Mouse (Mus musculus): Measurements from ENCODE around the gene Cyp4f39.
"Not testable (repeated sequence)": the region's sequence is repeated elsewhere in the genome, so short reads cannot be mapped to it uniquely, and the experiment has no call there.

Gene Cyp4f39

DNA sequence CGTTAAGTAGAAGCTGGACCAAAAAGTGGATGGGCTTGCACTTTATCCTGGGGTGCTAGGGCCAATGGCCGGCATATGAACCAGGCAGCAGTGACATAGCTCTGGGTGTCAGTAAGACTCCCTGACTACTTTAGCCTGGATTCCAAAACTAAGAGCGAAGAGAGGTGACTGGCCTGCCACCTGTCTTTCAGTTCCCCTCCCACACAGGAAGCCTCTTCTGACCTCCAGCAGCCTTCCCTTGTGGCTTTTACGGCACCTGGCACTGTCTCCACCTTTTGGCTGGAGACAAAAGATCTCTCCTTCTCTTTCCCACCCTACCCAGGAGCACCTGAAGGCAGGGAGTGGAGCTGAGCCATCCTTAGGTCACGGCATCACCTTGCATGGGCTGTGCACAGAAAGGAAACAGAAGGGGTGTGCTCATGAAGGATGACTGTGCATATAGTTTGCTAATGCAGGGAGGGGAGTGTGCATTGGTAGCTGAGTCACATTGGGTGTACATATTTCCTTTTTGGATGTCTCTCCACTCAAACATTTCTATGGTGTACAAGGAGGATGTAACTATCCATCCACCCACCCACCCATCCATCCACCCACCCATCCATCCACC lies 22.5 kb downstream of the Cyp4f39 start:
- no peak for DNase-seq (ENCODE audit: low spot score)

DNA sequence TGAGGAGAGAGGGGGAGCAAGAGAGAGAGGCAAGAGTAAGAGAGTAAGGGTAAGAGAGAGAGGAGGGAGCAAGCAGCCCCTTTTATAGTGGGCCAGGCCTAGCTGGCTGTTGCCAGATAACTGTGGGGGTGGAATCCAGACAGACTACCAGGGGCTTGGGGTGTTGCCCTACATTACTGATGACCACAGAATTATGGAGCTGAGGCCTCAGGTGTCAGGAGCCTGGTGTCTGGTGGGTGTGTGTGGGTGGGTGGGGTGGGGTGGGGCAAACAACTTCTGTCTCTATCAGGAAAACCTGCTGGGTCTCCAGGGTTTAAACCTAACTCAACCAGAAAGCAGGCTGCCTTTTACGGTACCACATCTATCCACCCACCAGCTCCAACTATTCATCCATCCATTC lies 24.7 kb downstream of the Cyp4f39 start:
- DNase-seq (ENCODE audit: low spot score) = no peak

DNA sequence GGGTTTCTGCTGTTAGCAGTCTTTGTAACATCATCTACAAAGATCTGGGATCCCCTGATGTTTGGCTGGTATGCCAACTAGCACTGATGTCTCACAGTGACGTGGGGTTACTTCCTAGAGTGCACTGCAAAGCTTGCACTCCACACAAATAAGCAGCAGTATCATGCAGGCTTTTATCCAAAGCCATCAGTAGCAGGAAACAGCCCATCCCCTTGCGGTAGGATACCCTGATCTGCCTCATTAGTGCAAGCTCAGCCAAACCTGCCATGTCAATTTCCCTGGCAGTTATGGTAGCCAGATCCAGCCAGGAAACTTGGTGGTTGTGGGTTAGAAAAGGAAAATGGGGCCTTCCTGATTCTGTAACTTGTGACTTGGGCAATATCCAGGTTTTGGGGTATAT lies 26.2 kb downstream of the Cyp4f39 start:
- DNase-seq (ENCODE audit: low spot score) = no peak

DNA sequence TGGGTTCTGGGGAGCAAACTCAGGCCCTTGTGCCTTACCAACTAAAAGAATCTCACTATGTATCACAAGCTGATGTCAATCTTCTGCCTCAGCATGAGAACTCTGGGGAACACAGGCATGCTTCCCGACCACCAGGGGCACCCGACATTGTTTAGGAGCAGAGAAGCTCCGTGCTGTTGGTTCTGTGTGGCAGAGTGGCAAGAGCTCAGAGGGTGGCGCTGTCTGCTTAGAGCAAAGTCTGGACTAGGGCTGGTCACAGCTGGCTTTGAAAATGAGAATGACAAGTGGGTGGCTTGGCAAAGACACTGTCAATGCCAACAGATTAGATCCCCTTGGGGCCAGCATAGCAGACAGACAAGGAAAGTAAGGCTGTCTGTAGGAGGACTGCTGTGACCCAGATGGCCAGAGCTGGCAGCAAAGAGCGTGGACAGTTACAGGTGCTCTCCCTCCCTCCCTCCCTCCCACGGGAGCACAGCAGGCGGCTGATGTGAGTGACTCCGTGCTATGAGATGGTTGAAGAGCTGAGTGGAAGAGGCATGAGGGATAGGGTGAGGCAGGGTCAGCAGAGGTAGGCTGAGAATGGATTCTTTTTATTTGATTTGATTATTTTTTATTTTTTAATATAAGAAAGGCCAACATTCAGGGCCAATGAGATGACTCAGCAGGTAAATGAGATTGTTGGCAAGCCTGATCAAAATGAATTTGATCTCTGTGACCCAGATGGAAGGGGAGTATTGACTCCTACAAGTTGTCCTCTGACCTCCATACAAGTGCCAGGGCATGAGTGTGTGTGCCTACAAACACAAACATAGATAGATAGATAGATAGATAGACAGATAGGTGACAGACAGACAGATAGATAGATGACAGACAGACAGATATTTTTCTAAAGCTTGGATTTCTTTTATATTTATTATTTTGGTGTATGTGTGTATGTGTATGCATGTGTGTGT lies 27.3 kb downstream of the Cyp4f39 start:
- no peak for DNase-seq (ENCODE audit: low spot score)

DNA sequence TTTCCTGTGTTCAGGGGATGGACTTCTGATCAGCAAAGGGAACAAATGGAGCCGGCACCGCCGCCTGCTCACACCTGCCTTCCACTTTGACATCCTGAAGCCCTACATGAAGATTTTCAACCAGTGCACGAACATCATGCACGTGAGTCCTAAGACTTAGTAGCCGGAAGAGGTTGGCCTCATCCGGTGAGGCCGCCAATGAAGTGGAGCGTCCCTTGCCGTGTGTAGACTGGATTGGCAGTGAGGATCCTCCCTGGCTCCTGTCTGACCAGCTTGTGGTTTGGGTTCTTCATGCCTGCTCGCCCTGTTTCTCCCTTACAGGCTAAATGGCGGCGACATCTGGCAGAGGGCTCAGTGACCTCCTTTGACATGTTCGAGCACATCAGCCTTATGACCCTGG lies 29.2 kb downstream of the Cyp4f39 start:
- DNase-seq (ENCODE audit: low spot score) = no peak

DNA sequence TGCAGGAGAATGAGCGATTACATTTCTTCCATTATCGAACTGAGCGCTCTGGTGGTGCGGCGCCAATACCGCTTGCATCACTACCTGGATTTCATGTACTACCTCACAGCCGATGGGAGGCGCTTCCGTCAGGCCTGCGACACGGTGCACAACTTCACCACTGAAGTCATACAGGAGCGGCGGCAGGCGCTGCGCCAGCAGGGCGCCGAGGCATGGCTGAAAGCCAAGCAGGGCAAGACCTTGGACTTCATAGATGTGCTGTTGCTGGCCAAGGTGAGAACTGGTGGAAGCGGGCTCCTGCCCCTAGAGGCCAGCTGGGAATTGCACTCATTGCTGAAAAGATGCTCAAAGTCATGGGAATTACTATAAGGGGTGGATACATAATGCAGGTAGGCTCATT lies 30.7 kb downstream of the Cyp4f39 start:
- peak; percentile 18 for DNase-seq (ENCODE audit: low spot score)

DNA sequence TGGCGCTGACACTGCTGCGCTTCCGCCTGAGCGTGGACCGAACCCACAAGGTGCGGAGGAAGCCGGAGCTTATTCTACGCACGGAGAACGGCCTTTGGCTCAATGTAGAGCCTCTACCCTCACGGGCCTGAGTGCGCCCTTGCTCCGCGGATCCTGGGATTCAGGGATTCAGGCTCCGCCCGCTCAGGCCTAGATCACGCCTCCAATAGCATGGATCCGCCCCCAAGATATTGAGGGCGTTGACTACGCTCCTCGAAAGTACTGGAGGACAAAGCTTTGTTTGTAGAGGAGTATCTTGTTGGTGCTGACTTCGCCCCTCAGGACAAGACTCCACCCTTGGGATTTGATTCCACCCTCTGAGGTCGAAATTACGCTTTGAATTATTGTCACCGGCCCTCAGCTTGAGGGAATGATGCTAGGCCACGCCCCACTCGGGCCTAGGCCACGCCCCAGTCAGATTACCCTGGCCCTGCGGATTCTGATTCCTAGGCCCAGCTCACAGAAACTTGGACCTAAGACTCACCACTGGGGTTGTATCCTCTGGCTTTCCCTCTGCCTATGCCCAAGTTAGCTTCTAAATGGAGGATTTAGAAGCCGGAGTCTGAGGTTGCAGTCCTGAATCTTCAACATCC lies 39.9 kb downstream of the Cyp4f39 start:
- DNase-seq (ENCODE audit: low spot score) = peak; percentile 17

DNA sequence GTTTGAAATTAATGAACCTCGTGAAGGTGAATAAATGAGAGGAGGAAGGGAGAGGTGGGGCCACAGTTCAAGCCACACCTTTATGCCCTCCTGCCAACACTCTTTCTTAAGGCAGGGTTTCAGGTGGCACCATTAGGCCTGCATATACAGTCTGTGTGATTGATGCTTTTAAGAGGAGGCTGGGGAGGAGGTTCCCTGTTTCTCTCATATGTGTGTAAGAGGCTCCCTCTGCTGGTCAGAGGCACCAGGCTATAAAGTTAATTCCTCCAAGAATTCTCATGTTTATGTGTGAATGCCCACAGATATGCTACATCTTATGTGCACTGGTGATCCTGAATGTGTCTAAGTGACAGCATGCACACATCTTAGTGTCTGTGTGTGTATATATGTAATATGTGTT lies 42.1 kb downstream of the Cyp4f39 start:
- DNase-seq (ENCODE audit: low spot score) = peak; percentile 54

DNA sequence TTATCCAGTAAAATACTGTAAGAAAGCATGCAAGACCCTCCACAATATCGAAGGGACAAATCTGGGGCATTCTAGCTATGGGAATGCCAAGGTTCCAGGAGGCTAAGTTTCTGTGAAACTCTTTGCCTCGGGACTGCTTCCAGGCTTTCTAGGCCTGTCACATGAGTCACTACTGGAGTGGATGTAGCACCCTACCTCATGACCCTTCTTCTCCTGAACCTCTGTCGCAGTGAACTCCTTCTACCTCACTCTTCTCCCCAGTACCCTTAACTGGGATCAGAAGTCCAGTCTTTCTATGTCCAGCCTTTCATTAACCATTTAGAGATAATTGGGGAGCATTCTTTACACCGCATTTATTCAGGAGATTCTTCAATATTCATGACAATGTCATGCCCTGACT lies 48.0 kb downstream of the Cyp4f39 start:
- DNase-seq (ENCODE audit: low spot score) = not testable (repeated sequence)

DNA sequence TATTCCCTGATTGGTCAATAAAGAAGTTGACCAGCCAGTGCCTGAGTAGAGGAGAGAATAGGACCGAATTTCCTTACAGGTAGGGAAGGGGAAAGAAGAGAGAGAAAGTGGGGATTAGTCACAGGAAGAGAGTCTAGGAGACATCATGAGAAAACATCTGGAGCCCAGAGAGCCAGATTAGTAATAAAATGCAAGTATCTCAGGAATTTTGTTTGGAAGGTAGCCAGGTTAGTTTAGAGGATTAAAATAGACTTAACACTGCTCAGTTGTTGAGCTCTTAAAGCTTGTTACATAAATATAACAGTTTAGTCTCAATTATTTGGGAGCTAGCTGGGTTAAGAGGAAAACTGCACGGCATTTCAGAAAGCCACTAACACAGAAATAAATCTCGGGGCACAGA lies 48.5 kb downstream of the Cyp4f39 start:
- DNase-seq (ENCODE audit: low spot score) = no peak

DNA sequence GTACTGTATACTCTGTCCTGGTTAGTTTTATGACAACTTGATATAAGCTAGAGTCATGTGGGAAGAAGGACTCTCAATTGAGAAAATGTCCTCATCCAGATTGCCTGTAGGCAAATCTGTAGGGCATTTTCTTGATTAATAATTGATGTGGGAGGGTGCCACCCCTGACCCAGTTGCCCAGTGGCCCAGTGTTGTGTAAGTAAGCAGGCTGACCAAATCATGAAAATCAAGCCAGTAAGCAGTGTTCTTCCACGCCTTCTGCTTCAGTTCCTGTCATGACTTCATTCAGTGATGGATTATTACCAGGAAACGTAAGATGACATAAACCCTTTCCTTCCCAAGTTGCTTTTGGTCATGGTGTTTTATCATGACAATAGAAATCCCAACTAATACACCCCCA lies 50.6 kb downstream of the Cyp4f39 start:
- DNase-seq (ENCODE audit: low spot score) = no peak

DNA sequence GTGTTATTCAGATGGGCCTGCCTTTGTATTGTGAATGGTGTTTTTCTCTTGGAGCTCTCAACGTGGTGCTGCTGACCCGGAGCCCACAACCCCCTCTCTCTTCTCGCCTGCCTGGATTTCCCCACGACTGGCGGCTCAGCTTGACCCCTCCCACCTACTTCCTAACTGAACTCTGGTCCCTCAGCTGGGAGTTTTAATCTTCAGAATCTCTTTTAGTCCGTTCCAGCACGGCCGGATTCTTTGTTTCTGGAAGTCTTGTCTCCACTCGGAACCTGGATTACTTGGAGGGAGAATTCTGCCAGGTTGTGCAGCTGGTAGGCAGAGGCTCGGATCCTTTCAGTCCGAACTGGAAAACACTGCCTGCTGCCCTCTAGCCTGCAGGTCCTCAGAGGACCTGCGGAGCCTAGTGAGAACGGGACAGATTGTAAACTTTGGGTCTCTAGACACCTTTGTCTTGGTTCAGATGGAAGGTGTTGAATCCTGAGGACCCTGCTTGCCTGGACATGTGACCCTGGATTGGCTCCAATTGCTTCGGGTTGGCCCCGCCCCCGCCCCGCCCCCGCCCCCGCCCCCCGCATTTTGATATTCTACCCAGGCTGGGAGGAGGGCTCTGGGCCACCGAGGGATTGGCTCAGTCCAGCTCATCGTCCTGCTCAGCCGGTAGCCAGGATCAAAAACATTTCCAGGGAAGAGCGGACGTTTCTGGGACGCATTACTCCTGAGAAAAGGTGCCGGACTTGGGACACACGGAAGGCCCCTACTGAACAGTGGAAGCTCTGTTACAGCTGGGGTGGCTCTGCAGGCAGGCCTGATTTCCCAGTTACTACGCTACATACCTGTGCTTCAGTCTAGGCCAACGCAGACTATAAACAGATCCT lies 53.6 kb downstream of the Cyp4f39 start, which contains the start of gene Cyp4f17:
Gene Cyp4f17 (plus strand): TSS at position 200 of the 878 bp plus-strand sequence.
- no peak for DNase-seq (ENCODE audit: low spot score)

DNA sequence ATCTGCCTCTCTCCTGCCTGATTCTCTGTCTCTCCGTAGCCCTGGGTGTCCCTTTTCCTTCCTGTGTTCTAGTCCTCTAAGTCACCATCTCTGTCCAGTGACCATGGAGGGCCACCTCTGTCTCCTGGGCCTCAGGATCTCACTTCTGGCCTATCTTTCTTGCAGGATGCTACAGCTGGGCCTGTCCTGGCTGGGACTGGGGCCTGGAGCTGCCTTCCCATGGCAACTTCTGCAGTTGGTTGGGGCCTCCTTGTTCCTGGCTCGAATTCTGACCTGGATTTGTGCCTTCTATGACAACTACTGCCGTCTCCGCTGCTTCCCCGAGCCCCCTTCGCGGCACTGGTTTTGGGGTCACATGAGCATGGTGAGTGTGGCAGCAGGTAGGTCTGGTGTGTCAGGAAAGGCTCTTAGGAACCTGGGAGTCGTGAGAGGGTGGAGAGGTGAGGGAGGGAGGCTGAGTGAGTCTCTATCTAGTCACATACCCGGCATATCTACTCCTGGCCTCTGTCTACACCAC lies 54.3 kb downstream of the Cyp4f39 start:
- DNase-seq (ENCODE audit: low spot score) = no peak

DNA sequence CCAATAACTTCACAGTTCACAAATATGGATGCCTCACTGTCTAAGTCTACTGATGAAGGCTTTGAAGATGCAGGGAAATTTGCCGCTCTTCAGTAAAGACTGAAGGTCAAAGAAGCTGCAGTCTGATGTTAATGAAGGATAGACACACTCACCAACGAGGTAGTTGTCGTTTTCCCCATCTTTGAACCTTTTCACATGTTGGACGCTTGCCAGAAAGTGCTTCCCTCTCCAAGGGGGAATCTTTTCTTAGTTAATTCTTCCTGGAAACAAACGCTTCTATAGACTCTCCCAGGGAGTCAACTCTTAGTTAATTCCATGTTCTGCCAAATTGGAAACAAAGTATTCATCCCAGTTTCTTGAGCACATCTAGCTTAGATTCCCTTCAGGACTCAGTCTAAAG lies 63.6 kb downstream of the Cyp4f39 start:
- DNase-seq (ENCODE audit: low spot score) = no peak

DNA sequence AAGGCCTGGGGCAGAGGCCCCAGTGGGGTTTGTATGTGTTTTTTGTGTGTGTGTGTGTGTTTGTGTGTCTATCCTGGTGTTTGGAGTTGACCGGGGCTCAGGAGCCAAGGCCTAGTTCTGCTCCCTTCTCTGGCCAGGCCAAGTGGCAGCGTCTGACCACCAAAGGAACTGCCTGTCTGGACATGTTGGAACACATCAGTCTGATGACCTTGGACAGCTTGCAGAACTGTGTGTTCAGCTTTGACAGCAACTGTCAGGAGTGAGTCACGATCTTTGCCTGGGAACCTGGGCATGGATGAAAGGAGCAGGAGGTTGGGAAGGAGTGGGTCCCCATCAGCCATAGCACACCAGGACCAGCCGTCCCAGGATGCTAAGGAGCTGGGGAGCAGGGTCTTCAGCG lies 69.5 kb downstream of the Cyp4f39 start:
- no peak for DNase-seq (ENCODE audit: low spot score)

DNA sequence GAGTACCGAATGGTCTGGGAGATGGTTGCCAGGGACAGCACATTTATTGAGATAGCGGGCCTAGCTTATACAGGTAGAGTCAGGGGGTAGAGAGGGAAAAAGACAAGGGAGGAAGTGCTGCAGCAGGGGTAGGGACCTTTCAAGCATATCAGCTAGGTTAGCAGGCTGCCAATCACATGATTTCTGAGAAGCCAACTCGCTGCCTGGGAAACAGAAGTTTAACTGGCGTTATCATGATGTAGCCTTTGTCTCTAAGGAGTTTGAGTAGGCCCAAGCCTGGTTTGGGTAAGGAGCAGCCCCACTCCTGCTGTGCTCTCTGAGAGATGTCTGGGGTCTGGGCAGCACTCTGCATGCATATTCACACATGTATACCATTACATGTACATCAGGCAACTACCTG lies 69.9 kb downstream of the Cyp4f39 start:
- no peak for DNase-seq (ENCODE audit: low spot score)

DNA sequence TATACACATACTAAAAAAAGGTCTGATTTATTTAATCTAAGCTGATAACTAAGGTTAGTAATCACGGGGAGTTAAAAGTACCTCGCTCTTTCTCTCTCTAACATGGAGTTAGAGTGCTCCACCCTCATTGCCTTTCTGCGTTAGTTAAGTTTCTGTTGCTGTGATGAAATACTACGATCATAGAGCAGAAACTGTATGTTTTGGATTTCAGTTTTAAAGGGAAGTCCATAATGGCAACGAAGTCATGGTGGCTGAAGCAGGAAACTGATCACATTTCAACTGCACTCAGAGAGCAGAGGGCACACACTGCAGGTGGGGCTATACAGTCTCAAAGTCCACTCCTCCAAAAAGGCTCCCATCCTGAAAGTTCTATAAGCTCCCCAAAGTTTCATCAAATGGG lies 70.3 kb downstream of the Cyp4f39 start:
- no peak for DNase-seq (ENCODE audit: low spot score)

DNA sequence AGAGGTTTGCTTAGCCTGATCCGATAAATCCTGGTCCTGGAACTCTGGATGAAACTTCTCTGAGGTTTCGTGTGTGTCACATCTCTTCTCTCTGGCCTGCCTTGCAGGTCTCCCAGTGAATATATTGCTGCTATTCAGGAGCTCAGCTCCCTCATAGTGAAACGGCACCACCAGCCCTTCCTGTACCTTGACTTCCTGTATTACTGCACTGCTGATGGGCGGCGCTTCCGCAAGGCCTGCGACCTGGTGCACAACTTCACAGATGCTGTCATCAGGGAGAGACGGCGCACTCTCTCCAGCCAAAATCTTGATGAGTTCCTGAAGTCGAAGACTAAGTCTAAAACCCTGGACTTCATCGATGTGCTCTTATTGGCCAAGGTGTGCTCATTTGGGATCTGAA lies 71.4 kb downstream of the Cyp4f39 start:
- no peak for DNase-seq (ENCODE audit: low spot score)

DNA sequence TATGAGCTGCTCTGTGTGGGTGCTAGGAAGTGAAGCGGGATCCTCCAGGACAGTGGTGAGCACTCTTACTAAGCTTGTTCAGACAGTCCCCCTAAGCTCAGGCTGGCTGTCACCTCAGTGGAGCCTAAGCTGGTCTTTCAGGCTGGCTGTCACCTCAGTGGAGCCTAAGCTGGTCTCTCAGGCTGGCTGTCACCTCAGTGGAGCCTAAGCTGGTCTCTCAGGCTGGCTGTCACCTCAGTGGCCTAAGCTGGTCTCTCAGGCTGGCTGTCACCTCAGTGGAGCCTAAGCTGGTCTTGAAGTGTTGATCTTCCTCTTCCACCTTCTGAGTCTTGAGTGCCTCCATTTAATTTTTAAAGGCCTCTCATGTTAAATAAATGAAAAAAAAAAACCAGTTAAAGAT lies 73.8 kb downstream of the Cyp4f39 start:
- not testable (repeated sequence) for DNase-seq (ENCODE audit: low spot score)

DNA sequence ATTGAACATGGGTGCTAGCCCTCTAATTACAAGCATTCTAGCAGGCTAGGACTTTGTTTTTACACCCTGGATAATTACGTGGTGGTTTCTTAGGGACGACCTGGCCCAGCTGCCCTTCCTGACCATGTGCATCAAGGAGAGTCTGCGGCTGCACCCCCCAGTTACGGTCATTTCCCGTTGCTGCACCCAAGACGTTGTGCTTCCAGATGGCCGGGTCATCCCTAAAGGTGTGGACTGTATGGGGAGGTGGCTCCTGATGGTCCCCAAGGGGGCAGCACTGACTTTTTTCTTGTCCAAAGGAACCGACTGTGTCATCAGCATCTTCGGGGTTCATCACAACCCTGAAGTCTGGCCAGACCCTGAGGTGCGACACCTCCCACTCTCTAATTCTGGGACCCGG lies 75.2 kb downstream of the Cyp4f39 start:
- no peak for DNase-seq (ENCODE audit: low spot score)

DNA sequence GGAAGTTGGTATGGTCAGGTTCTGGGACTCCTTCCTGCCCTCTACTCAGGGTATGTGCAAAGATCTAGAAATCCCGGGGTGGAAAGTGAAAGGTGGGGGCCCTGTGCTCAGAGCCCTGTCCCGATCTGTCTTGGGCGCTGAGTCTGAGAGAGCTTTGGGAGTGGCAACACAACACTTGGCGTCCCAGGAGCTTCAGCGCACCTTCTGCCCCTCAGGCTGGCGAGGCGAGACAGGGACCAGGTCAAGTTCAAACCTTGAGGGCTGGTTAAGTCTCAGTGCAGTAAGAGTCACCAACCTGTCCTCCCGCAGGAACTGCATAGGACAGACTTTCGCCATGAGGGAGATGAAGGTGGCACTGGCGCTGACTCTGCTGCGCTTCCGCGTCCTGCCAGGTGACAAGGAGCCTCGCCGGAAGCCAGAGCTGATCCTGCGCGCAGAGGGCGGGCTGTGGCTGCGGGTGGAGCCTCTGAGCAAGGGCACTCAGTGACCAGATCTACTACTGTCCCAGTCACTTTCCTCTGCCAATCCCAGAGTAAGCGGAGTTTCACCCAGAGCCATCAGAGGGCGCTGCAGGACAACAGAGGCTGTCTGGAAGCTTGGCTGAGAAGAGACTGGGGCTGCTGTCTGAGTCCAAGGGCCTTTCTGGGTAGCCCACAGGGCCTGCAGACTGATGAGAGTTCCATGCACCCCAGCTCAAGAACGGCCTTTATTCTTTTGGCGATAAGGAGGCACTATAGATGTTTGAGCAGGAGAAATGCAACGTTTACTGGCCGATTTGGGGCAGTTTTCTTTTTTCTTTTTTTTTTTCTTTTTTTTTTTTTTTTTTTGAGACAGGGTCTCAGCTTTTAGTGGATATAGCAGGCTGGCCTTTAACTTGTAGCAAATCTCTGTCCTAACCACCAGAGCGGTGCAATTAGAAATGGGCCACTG lies 76.2 kb downstream of the Cyp4f39 start:
- DNase-seq (ENCODE audit: low spot score) = peak; percentile 77
